Mouse (Mus musculus): ENCODE measurements around the gene Cdh16.
"Not testable (repeated sequence)": the region's sequence is repeated elsewhere in the genome, so short reads cannot be mapped to it uniquely, and the experiment has no call there.

Gene Cdh16

DNA sequence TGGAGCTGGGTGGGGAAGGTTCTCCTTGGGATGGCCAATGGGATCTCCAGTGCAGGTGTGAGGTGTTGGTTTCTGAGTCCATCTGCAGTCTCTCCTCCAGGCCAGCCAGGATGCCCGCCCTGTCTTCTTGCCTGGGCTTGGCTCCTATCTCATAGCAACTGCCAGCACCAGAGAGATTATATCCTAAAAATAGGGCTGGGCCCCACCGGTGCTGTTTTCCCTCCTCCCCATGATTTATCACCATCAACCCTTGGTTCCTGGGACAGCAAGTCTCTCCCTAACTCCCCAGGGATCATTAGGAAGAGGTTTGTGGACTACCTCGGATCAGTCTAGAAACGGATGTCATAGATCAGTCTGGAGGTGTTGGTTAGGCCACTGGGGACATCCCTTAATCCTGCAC is 11.1 kb downstream of the Cdh16 start:
- no peak for DNase-seq (ENCODE audit: low spot score in 2 of 2)

DNA sequence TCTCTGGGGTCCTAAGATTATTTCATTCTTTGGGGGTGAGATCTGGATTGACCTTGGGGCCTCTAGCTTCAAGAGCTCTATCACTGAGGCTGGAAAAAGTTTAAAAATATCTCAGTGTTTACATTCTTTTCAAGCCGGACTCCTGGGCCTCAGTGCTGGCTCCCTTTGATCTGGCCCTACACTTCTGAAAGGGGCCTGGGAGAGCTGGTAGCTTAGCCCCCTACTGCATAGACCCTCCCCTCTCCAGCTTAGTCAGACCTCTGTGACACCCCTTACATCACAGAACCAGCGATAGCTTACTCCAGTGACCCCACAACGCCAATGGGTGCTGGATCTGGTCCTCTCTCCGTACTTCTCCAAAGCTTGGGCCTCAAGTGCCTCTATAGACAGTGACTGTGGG is 12.6 kb downstream of the Cdh16 start:
- DNase-seq (ENCODE audit: low spot score in 2 of 2), result no peak

DNA sequence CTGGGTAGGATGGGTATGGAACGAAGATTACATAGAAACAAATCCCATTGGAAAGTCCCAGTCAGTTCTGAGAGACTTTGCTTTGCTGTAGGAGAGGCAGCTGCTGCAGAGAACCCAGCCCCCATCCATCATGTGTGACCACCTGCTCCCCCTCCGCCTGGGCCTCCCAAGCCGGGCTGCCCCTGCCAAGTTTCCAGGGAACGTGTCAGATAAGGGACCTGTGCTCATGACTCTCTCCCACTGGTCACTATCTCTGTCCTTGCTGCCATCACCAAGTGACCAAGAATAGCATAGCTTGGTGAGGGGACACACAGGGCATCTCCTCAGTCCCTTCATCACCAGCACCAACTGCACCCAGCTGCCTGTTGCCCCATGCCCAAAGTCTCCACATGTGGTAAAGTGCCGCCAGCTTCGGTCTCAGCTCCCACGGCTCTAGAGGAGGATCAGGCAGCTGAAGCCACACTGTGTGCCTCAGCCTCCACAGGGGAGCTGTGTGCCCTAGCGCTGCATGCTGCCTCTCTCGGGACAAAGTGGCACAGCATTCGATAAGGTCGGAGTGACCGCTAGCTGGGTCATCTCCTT is 13.9 kb downstream of the Cdh16 start:
- no peak for DNase-seq (ENCODE audit: low spot score in 2 of 2)

DNA sequence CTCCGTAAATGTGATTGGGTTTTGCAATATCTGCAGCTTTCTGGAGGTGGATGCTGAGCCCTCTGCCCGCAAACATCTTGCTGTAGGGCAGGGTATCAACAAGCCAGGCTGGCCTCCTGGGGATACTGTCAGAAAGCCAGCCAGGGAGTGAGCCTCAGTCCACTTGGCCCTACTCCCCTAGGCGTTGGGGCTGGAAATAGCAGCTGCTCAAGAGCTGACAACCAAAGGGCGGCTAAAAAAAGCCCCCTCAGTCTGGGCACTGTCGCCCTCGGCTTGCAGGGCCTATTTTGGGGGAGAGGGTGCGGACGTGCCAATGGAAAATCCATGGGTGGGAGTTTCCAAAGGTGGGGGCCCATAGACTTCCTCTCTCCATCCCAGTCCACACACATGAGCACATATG is 15.0 kb downstream of the Cdh16 start:
- no peak for DNase-seq (ENCODE audit: low spot score in 2 of 2)

DNA sequence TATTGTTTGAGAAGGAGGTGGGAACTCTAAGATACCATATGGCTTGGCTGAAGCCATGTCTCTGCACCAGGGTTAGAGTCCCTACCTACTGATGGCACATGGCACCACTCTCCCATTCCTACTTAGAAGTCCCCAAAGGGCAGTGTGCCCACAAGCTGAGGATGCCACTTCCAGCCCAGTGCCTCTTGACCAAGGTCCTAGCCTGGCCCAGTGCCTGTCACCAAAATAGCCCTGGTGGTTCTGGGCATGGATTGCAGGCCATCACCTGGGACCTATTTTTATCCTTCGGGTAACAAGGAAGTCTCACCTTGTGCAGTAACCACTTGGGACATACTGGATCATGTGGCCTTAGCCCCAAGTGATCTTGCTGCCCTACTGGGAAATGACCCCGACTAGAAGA is 16.3 kb downstream of the Cdh16 start:
- DNase-seq (ENCODE audit: low spot score in 2 of 2), result no peak

DNA sequence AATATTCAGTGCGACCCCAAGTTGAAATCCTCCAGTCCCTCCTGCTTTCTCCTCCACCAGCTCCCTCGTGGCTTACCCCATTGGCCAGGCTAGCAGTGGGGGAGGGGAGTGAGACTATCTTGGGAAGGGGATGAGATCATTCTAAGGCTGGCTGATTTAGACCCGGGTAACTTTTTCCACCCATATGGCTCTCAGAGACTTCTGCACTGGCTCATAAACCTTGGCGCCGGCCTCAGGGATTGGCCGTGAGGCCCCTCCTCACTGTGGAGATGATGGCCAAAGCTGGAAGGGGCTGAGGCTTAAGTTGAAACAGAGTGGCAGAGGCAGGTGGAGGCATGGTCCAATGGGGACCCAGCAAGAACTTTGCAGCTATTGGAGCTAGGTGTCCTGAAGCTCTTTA is 17.9 kb downstream of the Cdh16 start:
- no peak for DNase-seq (ENCODE audit: low spot score in 2 of 2)

DNA sequence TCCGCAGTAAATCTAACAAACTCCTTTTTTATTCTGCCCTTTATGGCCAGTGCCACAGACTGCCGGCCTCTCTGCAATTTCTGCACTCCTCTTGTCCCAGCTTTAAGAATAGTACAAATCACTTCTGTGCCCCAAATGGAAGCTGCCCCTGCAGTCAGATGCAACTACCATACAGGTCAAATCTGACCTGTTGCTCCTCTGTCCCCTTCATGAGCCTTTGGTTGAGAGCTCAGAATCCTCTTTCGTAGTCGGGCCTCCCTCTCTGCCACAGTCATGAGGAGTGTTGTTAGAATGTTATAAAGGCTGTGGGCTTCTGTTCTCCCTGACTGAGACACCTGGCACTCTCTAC is 21.0 kb downstream of the Cdh16 start:
- no peak for DNase-seq (ENCODE audit: low spot score in 2 of 2)

DNA sequence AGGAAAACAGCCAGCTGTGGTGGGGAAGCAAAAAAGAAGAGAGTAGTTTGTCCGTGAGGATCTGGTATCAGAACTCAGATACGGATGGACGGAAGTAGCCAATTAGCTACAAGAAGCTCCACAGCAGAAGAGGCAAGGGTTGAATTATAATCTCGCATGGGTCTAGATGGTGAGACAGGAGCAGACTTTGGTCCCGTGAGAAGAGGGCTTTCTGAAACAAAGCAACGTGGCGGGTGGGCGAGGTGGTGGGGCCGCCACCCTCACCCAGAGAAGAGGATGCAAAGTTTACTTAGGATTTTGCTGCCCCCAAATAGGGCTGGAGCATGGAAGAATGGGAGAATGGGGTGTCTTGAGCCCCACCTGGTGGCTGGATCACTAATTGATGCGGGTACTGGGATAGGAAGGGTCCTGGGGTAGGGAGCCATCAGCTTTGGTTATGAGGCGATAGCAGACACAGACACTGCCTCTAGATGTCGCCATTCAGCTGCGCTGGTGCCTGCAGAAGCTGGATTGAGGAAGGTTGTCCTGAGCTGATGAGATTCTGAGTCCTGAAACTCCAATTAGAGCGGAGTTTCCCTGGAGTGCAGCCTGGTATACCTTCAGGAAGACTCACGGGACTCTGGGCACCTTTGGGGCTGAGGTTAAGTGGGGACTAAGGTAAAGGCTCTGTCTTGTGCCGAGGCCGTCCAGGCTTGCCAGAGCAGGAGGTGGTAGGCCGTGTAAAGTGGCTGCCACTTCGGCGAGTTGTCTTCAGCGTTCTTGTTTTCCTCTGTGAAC is 21.5 kb downstream of the Cdh16 start:
- peak; percentile 67 to 80 for DNase-seq (ENCODE audit: low spot score in 2 of 2)

DNA sequence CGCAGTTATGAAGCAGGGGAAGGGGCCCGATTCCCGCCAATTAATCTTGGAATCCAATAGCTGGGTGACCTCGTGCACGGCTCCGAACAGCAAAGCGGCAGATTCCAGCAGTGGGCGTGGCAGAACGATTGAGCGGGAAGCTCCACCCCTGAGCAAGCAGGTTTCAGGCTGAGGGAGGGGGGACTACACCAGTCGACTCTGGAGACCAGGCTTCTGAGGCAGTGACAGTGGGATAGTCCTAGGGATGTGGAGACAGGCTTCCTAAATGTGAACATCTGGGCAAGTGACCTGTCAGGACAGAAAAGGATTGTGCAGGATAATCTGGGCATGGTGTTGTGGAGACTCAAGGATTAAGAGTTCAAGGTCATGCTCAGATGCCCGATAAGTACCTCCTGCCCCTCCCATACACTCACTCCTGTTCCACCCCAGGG is 22.2 kb downstream of the Cdh16 start:
- DNase-seq (ENCODE audit: low spot score in 2 of 2), result no peak

DNA sequence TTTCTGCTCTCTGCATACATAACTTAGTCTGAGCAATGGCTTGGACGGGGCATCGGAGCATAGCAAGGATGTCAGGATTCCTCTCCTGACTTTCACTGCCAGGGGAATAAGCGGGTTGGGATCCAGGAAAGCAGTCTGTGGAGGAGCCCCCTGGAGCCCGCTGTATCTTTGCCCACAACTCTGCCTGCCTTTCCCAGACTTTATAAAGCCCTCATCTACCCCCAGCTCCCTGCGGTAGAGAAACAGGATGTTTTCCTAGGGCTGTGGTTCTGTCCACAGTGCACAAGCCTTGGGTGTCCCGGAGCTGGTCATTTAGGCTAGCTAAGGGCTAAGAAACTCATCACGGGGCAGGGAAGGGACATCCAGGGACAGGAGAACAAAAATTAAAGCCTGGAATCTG is 22.8 kb downstream of the Cdh16 start:
- no peak for DNase-seq (ENCODE audit: low spot score in 2 of 2)

DNA sequence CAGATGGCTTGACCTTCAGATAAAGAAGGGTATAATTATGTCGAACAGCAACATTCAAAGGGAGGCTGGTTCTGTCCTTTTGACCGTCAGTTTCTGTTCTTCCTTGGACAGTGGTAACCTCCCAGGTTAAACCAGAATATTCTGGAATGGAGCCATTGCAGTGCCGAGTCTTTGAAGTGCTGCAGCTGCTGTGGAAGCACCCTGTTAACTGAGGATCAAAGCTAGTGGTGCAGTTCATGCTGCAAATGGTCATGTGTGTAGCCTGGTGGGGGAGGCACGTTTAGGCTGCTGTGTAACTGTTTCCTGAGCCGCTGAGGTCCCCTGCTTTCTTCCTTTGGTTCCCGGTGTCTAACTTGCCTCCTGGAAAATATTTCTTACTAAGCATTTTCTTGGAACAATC is 25.7 kb downstream of the Cdh16 start:
- no peak for DNase-seq (ENCODE audit: low spot score in 2 of 2)

DNA sequence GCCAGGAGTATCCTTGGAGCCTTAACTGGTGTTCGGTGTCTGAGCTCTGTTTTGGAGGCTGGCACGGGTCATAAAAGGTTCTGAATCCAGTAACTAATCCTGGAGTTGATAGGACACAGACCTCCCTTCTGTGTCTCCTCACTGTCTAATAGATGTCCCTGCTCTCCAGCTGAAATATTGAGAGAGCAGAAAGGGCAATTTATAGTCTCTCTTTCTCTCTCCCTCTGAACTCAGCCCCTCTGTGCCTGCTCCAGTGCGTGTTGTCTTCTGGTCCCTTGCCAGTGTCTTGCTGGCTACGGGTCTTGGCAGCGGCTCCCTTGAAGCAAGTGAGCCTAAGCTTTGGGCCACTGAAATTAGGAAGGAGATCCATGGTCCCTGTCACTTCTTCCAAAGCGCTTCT is 26.5 kb downstream of the Cdh16 start:
- DNase-seq (ENCODE audit: low spot score in 2 of 2), result peak in 1 of 2 experiments; percentile 54

DNA sequence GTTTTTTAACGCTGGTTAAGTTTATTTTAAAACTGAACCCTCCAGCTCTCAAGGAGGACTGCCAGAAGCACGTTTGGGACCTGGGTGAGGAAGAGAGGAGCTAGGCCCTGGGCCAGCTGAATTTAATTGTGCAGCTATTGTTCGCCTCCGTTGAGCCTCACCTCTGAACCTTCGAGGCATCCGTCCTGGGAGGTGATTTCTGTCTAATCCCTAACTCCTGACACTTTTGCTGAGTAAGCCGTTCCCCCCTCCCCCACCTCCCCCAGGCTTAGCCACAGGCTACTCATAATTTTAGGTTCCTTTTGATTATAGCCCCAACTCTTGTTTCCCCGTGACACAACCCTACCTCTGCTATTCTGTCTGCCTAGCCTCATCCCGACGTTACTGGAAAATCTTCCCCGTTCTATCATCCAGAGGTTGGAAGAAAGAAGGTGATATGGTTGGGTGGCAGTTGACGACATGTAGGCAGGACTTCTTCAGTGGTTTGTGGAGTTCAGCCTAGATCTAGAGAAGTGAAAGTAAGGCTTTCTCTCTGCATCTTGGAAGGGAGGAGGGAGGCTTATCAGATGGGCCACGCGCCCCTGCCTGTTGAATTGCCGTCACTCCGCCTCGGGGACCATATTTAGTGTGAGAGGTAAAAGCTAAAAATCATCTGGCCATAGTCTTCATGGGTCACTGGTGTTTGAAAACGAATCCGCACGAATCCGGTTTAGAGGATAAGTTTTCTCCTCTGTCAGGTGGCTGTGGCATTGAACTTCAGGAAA is 28.2 kb downstream of the Cdh16 start:
- peak in 1 of 2 experiments; percentile 41 for DNase-seq (ENCODE audit: low spot score in 2 of 2)

DNA sequence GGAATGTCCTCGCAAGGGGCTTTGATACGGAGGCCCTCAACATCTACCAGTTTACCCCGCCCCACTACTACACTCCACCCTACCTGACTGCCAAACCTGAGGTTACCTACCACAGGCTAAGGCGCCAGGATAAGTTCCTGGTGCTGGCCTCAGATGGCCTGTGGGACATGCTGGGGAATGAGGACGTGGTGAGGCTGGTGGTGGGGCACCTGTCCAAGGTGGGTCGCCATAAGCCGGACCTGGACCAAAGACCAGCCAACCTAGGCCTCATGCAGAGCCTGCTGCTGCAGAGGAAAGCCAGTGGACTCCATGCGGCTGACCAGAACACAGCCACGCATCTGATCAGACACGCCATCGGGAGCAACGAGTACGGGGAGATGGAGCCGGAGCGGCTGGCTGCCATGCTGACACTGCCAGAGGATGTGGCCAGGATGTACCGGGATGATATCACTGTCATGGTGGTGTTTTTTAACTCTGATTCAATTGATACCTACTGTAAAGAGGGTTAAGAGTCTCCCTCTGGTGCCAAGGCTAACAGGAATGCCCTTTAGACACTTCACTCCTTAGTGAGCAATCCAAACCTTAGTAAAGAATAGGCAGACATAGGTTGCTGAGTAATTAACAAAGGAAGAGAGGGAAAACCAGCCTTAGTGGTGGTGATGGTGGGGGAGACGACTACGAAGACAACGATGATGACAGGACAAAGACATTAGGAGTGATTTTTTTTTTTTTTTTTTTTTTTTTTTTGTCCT is 29.4 kb downstream of the Cdh16 start:
- no peak for DNase-seq (ENCODE audit: low spot score in 2 of 2)

DNA sequence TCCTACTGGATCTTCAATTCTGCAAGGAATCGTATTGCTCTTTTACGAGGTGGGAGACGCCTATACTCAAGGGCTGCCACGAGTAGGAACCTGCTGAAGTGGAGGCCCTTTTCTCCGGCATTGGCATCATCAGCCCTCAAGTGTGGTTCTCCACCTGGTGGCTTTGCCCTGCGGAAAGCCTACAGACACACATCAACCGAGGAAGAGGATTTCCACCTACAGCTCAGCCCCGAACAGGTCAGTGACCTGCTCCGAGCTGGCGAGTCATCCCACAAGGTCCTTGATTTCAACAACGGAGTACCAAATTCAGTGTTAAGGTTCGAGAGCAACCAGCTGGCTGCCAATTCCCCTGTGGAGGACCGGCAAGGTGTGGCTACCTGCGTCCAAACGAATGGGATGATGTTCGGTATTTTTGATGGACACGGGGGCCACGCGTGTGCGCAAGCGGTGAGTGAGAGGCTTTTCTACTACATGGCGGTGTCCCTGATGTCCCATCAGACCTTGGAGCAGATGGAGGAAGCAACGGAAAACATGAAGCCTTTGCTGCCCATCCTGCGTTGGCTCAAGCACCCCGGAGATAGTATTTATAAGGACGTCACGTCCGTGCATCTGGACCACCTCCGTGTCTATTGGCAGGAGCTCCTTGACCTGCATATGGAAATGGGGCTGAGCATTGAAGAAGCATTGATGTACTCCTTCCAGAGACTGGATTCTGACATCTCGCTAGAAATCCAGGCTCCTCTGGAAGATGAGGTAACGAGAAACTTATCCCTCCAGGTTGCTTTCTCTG is 30.5 kb downstream of the Cdh16 start:
- no peak for DNase-seq (ENCODE audit: low spot score in 2 of 2)

DNA sequence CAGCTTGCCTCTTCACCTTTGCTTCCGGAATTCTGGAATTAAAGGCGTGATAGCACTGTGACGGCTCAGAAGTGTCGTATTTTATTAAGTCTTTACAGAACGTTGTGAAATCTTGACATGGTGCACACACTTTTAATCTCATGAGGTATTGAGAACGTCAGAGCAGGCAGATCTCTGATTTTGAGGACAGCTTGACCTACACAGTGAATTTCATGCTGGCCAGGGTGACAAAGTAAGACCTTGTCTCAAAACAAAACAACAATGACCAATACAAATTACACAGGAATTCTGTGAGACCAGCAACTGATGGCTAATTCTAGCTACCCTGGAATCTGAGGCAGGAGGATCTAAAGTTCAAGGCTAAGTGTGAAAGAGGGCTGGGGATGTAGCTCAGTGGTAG is 31.6 kb downstream of the Cdh16 start:
- DNase-seq (ENCODE audit: low spot score in 2 of 2), result no peak

DNA sequence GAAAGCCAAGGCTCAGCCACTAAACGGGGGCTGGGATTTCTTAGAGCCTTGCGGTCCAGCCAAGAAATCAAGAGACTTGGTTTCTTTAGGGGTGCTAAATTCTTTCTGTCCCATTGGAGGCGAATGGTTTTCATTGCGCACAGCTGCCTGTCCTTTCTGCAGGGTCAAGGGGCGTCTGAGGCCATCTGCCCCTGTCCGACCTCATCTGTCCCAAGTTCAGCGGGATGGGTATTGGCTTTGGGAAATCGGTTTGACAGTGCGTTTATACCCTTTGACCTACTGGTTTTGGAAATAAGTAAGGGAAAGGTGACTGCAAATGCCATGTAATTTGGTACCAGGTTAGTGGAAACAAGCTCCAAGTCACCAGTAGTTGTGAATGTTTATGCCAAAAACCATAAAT is 32.3 kb downstream of the Cdh16 start:
- DNase-seq (ENCODE audit: low spot score in 2 of 2), result no peak

DNA sequence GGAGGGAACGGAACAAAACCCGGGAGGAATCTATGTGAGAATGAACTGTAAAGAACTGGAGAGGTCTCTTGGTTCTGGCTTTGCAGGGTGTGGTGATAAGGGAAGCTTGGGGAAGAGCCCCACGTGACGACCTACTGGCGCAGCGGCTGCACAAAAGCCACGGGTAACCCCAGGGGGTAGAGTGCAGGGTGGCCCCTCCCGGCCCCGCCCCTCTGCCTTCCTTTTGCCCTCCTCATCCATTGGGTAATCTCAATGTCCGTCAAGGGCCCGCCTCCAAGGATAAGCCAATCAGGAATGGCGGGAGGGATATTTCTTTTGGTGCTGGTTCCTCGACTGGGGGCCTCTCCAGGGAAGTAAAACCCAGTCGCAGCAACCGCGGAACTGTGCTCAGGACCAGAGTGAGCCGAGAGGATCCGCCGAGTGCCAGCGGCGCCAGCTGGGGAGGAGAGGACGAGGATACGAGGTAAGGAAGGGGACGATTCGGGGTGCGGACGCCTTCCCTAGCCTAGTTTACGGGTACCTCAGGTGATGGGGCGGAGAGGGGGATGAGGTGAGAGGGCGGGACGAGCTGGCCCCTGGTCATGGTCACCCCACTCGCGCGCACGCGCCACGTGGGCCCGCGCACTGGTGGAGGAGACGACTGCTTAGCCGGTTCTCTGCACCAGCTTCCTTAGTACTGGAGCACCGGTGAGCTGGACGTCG is 32.9 kb downstream of the Cdh16 start, which contains the start of gene Pdp2:
TSS of gene Pdp2 (plus strand) at position 319 of the 702 bp plus-strand sequence.
- peak; percentile 89 to 90 for DNase-seq (ENCODE audit: low spot score in 2 of 2)

DNA sequence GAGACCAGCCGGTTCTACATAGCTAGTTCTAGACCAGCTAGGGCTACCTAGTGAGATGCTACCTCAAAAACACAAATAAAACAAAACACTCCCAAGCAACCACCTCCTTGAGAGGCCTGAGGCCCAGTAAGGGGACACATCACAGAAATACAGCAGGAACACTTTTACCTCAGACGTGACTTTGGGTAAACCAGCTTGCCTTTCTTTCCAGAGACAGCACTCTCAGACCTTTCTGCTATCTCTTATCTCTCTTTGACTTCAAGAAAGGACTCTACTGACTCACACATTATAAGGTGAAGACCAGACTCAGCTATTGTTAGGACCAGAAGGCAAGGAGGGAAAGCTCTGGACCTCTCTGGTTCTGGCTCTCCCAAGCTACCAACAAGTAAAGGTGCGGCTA is 33.9 kb downstream of the Cdh16 start:
- no peak for DNase-seq (ENCODE audit: low spot score in 2 of 2)

DNA sequence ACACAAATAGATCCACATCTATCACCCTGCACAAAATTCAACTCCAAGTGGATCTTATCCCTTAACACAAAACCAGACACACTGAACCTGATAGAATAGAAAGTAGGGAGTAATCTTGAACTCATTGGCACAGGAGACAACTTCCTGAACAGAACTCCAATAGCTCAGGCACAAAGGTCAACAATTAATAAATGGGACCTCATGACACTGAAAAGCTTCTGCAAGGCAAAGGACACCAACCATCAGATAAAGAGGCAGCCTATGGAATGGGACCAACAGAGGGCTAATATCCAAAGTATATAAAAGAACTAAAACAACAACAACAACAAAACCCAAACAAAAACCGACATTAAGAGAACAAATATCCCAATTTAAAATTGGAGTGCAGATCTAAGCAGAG is 39.7 kb downstream of the Cdh16 start:
- no peak for DNase-seq (ENCODE audit: low spot score in 2 of 2)

DNA sequence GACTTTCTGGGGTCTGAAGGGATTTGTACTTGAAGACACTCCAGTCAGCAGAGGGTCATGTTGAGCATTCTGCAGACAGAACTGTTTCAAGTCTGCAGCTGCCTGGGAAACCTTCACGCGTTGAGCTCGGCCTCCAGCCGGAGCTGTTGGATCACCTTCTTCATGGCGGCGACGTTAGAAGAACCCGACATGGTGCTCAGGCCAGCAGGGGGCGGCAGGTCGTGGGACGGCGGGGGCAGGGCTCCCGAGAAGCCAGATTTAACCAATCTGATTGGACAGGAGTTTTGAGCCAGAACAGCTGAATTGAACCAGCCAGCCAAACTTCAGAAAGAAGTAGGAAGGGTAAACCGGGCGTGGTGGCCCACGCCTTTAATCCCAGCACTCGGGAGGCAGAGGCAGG is 46.6 kb downstream of the Cdh16 start:
- DNase-seq (ENCODE audit: low spot score in 2 of 2), result not testable (repeated sequence)

Data from urinary bladder, postnatal 36 days (tissue).